Mouse (Mus musculus) adrenal gland, adult 8-10 months (tissue): ENCODE measurements at regions not wholly inside any gene's neighbourhood (a gene's known extent, or its start where the extent isn't known, plus 50 kb on each side); places are given as distances from the start of the nearest gene placed in this dataset.

ENCODE experiments used
- DNase-seq: peaks from one replicate; pipeline ENCODE4 v3.0.0; 2022

DNA sequence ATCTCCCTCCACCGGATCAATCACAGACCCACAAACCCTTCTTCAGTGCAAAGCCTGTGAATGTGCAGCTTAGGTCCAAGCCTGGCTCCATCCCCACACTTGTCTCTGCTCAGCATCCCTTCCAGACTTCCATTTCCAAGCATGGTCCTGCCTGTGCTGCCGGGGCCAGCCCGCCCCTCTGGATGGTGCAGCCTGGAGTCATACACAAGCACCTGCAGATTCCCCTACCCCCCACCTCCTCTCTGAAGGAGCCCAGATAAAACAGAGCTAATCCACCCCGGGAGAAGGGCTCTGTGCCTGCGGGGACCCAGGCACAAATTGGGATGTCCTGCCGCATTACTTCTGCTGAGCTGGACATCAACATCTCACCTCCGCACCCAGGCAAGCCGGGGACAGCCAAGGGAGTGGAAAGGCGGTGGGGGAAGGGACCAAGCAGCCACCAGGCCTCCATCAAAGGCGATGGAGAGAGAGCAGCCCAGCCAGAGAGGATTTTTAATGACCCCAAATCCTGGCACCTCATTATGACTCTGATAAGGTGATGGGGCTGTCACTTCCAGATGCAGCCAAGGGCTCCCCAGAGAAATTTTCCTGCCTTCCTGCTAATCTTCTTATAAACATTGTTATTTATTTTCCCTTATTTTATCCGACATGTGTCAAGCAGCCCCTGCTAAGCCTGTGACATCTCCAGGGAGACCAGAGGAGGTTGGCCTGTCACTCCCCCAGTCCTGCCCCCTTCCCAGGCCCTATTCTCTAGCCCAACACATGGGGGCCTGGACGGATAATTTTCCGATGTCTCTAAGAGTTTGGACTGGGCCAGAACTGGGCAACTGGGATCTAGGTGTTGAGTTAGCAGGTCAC, 105.5 kb upstream of the Unc5b start:
- DNase-seq: no peak

- peak; percentile 84 for DNase-seq
Observed at GRCm38 (mm10) chr10:60934297-60935286, 103.2 kb upstream of the Unc5b start.

DNA sequence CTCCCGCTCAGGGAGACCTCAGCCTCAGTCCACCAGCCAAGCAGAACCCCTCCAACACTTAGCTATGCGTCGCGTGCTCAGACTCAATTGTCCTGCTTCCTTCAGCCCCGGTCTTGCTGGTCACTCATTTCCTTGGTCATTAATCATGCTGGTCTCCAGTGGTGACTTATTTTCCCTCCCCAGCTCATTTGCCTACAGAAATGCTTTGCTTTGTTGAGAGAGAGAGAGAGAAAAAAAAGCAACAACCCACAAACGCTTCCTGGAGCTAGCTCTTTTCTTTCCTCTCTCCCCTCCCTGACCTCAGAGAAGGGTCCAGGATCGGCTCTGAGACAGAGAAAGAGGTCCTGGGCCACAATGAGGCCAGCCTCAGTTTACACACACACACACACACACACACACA, 102.5 kb upstream of the Unc5b start:
- no peak for DNase-seq

DNA sequence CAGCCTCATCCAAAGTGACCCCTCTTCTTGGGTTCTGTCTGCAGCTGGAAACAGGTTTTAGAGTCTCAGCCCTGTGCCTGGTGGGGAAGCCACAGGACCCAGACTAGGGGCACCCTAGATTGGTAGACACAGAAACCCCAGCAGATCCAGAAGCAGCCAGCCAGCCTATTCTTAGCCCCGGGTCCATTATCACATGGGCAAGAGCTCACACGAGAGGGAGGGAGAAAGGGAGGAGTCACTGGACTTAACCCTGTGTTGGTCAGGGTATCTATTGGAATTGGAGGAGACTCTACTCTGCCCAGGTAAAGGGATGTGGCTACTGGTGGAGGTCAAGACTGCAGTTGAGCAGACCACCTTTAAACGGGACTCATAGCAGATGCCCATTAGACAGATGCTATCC, 101.5 kb upstream of the Unc5b start:
- no peak for DNase-seq

GRCm38 (mm10) chr10:60931891-60932378, 100.6 kb upstream of the Unc5b start:
- DNase-seq: no peak

- peak; percentile 16 for DNase-seq
Observed at GRCm38 (mm10) chr10:60928646-60929045, 97.3 kb upstream of the Unc5b start.

GRCm38 (mm10) chr10:60928164-60928563, 96.8 kb upstream of the Unc5b start:
- DNase-seq: no peak

GRCm38 (mm10) chr10:60926632-60927031, 95.3 kb upstream of the Unc5b start:
- no peak for DNase-seq

GRCm38 (mm10) chr10:60925644-60926043, 94.3 kb upstream of the Unc5b start:
- no peak for DNase-seq

DNA sequence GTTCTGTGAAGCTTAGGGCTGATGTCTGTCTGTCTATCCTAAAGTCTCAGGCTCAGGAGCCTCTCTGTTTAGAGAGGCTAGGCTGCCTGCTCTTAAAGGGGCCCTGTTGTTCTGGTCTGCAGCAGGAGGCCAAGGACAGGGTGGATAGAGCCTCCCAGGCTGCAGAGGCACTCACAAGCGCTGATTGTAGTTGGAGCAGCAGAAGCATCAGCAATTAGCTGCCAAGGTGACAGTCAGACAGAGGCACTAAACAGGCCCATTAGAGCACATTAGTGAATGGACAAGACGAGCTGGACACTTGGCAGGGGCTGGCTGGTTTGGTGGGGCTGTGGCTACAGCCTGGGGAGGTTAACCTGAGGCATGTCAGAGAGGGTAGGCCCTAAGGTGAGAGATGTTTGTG, 93.8 kb upstream of the Unc5b start:
- DNase-seq: no peak

GRCm38 (mm10) chr10:60923806-60924205, 92.4 kb upstream of the Unc5b start:
- no peak for DNase-seq

- DNase-seq: no peak
Observed at GRCm38 (mm10) chr10:60920621-60921020, 89.2 kb upstream of the Unc5b start.

- DNase-seq: no peak
Observed at GRCm38 (mm10) chr10:60918020-60918419, 86.6 kb upstream of the Unc5b start.

- no peak for DNase-seq
Observed at GRCm38 (mm10) chr10:60914391-60914790, 83.0 kb upstream of the Unc5b start.

GRCm38 (mm10) chr10:60913456-60913900, 82.1 kb upstream of the Unc5b start:
- no peak for DNase-seq

- no peak for DNase-seq
Observed at GRCm38 (mm10) chr10:60904351-60904750, 73.0 kb upstream of the Unc5b start.

GRCm38 (mm10) chr10:60900992-60901391, 69.6 kb upstream of the Unc5b start:
- DNase-seq: no peak

- DNase-seq: no peak
Observed at GRCm38 (mm10) chr10:60893810-60894147, 62.4 kb upstream of the Unc5b start.

GRCm38 (mm10) chr10:60893130-60893809, 61.9 kb upstream of the Unc5b start:
- no peak for DNase-seq

DNA sequence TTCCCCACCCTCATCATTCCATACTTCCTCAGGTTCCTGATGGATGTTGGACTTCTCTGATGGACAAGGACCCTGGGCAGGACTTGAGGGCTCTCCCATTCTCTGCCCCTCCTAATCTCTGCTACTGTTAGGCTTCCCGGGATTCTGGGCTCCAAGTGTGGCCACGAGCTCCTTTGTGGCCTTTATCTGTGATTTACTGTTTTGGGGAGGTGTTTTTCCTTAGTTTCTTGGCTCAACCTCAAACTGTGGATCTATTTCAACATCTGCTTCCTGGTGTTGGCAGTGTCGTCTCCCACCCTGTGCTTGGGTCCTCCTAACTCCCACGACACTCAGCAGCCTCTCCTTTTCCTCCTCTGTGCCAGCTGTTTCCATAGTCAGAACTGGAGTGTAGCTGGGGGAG, 61.3 kb upstream of the Unc5b start:
- DNase-seq: no peak

- no peak for DNase-seq
Observed at GRCm38 (mm10) chr10:60891476-60892170, 60.2 kb upstream of the Unc5b start.

GRCm38 (mm10) chr10:60889792-60890191, 58.4 kb upstream of the Unc5b start:
- no peak for DNase-seq
